Mouse (Mus musculus) leukemia stem cell, adult 10-12 weeks (primary cell): ENCODE data around the gene Tst. TPM values are rescaled to one million over a fixed set of nuclear protein-coding genes. Genes with fewer than 3 reads are reported as not detected.

Experiments used
- polyA plus RNA-seq: library from polyadenylated mRNA; stranded (reverse); fragments of >175 nt; gene quantifications from 2 replicates; pipeline ENCODE4 v1.2.3, GENCODE M21; 2012; ENCODE audit warnings: low replicate concordance

Tst gene
- polyA plus RNA-seq = 7.0 and 16.7 TPM in 2 replicates

GRCm38 (mm10) chr15:78405517-78406211 is at the start of gene Tst:
Tst (minus strand) TSS chr15:78405907.

GRCm38 (mm10) chr15:78428391-78429138 is 22.9 kb upstream of the Tst start, which contains the start of gene Kctd17:
Kctd17 (plus strand) TSS chr15:78428564.

GRCm38 (mm10) chr15:78406293-78406934 is 707 bp upstream of the Tst start, which contains the start of gene Mpst:
Mpst (plus strand) TSS chr15:78406416.

GRCm38 (mm10) chr15:78395478-78395962 is 10.2 kb downstream of the Tst start, which contains the start of gene Tex33:
Tex33 (minus strand) TSS chr15:78395912.

Other genes with a start within 250 kb of the Tst start
- gene Ift27, start 231.8 kb downstream of the Tst start, polyA plus RNA-seq = 116 and 190 TPM in 2 replicates
- gene Pvalb, start 199.5 kb downstream of the Tst start, polyA plus RNA-seq = not detected in 2 replicates
- gene Ncf4, start 161.1 kb downstream of the Tst start, polyA plus RNA-seq = 9.5 and 9.8 TPM in 2 replicates
- 14.7 and 20.1 TPM in 2 replicates for gene Csf2rb2, start 100.2 kb downstream of the Tst start, polyA plus RNA-seq
- gene Csf2rb, start 80.2 kb downstream of the Tst start, polyA plus RNA-seq = 26.4 and 33.1 TPM in 2 replicates
- not detected in 2 replicates for gene Tex33, start 10.0 kb downstream of the Tst start, polyA plus RNA-seq
- gene Mpst, start 509 bp upstream of the Tst start, polyA plus RNA-seq = 126 and 374 TPM in 2 replicates
- gene Kctd17, start 22.7 kb upstream of the Tst start, polyA plus RNA-seq = 71.1 and 80.6 TPM in 2 replicates
- gene Tmprss6, start 62.7 kb upstream of the Tst start, polyA plus RNA-seq = 0.07 TPM in 1 of 2 replicates, not detected in the other
- gene Il2rb, start 89.4 kb upstream of the Tst start, polyA plus RNA-seq = 14.9 and 21.2 TPM in 2 replicates
- gene C1qtnf6, start 125.5 kb upstream of the Tst start, polyA plus RNA-seq = 0.86 and 2.7 TPM in 2 replicates
- not detected in 2 replicates for gene Sstr3, start 138.8 kb upstream of the Tst start, polyA plus RNA-seq
- 69.9 and 406 TPM in 2 replicates for gene Rac2, start 166.9 kb upstream of the Tst start, polyA plus RNA-seq
- 15.9 and 22.1 TPM in 2 replicates for gene Cyth4, start 191.1 kb upstream of the Tst start, polyA plus RNA-seq